Mouse (Mus musculus) inflammation-experienced regulatory T-cells (primary cell): ENCODE measurements around the gene Ece2. TPM values are rescaled to one million over a fixed set of nuclear protein-coding genes. Genes with fewer than 3 reads are reported as not detected.

Experiments
- polyA plus RNA-seq, 2 experiments: library from polyadenylated mRNA; unstranded; fragments of 100-300 nt; shearing (Covaris generic); gene quantifications; one replicate each; pipeline ENCODE4 v1.2.1; 2017

Gene Ece2
- not detected for polyA plus RNA-seq

DNA sequence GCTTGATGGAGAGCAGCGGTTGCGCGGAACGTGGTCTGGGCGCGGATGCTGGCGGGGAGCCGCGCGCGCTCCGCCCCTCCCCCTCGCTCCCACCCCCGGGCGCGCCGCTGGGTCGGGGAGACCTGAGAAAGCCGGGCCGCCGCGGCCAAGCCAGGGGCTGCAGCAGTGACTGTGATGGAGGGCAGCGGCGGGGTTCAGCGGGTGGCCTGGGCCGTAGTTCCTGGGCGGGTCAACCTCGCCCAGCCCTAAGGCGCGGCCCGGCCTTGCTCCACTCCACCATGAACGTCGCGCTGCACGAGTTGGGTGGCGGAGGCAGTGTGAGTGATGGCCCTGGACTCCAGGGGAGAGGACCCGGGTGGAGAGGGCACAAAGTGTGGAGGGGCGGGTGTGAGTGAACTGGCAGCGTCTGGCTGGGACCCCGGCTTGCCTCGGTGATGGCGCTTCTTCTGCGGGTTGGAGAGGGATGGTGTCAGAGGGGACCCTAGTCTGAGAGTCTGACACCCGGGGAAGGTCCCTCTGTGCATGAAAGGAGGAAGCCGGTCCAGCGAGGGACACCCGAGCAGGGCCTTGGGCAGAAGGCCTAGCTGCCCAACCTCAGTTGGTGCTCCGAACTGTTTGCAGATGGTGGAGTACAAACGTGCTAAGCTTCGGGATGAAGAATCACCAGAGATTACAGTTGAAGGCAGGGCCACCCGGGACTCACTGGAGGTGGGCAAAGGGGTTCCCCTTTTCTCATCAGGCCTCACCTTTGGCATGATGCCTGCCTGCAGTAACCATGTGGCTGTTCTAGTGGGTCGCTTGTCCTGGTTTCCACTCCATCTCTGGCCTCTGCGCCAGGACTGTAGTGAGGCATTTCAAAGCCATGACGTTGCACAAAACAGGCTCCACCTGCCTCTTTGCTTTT lies at the start of gene Ece2:
Gene Ece2, plus strand, starts transcription at position 98 of the 904 bp plus-strand sequence.

DNA sequence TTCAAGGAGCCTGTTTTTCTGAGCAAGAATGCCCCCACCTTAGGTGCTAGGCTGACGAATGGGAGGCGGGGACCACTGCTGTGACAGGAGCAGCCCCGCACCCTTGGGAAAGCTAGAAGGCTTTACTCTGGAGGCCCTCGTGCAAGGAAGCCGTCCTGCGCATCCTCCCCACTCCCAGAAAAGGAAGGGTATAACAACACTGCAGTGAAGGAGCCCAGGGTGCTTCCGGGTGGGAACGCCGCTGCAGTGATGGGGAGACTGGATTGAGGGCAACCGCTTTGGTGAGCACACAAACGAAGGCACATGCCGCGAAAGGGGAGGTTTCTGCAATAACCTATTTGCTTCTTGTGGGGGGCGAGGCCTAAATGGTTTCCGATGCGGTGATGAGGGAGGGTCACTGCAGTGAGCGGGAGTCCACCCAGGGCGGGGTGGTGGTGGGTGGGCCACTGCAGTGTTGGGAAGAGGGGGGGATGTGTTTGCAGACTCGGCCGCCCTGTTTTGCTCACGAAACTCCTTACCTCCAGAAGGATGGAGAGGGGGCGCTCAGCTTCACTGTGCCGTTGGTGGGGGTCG lies 40.2 kb upstream of the Ece2 start, which contains the start of gene Vwa5b2:
Gene Vwa5b2, plus strand, starts transcription at position 106 of the 573 bp plus-strand sequence.

DNA sequence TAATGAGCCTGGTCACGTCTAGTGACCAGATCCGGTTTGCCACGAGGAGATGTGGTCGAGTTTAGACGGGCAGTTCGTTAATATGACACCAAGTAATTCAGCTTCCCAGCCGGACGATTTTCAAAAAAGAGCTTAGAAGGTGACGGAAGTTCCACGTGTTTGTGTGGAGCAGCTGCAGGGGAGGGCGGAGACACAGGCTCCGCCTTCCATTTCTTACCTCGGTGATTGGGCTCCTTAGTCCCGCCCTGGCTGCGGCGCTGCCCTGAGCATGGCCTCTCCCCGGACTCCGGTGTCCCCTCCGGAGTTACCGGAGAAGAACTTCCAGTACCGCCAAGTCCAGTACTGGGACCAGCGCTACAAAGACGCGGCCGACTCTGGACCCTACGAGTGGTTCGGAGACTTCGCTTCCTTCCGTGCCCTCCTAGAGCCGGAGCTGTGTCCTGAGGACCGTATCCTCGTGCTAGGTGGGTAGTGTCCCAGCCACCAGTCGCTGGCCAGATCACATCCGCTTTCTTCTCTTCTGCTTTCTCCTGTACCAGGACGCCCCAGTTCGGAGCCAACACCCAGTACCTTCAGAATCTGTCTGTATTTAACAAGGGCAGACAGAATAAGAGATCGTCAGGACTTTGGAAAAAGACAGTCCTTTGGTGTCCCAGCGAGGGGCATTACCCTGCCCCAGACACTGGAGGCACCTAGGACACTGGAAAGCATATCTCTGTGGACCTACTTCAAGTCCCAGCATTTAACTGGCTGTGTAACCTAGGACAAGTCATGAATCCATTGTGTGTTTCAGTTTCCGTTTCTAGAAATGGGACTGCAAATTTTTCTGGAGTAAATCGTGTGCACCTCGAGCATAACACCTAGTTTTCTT lies 18.0 kb upstream of the Ece2 start, which contains the start of the genes Eef1akmt4, Gm49333 and Alg3:
Gene Eef1akmt4, plus strand, starts transcription at position 237 of the 871 bp plus-strand sequence.
Gene Gm49333, plus strand, starts transcription at position 254 of the 871 bp plus-strand sequence.
Gene Alg3, minus strand, starts transcription at position 379 of the 871 bp plus-strand sequence.

DNA sequence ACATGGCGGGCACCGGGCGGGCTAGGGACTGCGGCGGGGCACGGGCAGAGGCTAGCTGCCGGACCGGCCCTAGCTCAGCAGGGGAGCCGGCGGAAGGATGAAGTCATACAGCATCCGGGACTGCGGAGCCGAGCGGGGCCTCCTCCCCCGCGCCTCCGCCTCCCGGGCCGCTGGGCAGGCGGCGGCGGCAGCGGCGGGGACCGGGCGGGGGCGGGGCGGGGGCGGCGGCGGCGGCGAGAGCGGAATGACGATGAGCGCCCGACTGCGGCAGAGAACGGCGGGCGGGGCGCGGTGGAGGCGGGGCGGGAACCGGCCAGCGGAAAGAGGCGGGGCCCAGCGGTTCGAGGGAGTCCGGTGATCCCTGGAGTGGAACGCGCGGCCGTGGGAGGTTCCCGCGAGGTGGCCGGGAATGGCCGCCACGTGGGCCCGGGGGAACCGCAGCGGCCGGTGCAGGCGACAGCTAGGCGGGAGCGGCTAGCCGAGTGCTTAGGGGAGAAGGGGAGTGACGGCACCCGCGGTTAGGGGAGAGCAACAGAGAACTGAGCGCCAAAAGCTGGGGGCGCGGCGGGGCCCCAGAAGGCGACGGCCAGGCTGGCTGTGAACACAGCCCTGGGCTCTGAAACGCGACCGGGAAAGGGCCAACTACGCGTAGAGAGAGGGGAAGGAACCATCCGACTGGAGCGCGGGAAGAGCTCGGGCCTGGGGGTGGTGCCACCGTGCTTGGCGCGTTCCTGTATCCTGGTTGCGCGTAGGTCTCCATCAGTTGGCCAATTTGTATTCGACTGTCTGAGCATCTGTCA lies 8.2 kb upstream of the Ece2 start, which contains the start of gene Camk2n2:
Gene Camk2n2, minus strand, starts transcription at position 97 of the 800 bp plus-strand sequence.

DNA sequence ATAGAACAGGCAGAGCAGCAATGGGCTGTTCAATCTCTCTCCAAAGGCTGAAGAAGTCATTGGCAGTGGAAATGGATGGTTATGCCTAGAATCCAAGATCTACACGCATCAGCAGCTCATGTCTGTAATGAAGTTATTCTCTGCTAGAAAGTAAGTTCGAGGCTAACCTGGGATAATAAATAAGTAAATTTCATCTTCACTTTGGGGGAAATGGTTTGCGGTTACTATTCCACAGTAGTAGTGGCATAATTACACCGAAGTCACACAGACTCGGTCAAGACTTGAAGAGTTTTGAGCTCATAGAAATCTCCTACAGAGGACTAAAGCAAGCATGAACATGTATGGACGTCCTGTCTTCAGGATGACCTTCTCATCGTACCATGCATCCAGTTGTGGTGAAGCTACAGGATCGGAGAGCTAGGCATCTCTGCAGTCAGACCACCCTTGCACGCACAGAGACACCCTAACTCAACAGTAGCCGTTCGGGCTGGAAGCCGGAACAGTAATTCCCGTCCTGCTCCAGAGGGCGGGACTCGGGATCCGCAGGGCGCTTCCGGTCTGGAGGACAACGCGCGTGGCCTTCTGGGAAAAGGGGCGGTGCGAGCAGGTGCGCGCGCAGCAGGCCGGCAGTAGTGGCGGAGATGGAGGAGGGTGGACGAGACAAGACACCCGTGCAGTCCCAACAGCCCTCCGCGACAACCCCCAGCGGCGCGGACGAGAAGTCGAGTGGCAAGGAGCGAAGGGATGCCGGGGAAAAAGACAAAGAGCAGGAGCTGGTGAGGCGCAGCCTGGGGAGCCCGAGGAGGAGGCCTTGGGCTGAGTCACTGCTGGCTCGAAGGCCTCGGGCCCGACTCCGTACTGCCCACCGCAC lies 21.7 kb downstream of the Ece2 start, which contains the start of gene Psmd2:
Gene Psmd2, plus strand, starts transcription at position 577 of the 871 bp plus-strand sequence.

DNA sequence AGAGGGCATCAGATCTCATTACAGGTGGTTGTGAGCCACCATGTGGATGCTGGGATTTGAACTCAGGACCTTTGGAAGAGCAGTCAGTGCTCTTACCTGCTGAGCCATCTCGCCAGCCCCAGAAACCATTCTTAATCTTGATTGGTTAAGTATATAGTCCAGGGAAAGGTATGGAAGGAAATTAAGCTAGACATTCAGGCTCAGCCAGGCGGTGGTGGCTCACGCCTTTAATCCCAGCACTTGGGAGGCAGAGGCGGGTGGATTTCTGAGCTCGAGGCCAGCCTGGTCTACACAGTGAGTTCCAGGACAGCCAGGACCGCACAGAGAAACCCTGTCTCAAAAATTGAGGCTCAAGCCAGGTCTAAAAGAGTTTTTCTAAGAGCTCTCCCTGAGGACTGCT lies 38.4 kb downstream of the Ece2 start, which contains the start of gene Eif4g1:
Gene Eif4g1, plus strand, starts transcription at position 301 of the 400 bp plus-strand sequence.

DNA sequence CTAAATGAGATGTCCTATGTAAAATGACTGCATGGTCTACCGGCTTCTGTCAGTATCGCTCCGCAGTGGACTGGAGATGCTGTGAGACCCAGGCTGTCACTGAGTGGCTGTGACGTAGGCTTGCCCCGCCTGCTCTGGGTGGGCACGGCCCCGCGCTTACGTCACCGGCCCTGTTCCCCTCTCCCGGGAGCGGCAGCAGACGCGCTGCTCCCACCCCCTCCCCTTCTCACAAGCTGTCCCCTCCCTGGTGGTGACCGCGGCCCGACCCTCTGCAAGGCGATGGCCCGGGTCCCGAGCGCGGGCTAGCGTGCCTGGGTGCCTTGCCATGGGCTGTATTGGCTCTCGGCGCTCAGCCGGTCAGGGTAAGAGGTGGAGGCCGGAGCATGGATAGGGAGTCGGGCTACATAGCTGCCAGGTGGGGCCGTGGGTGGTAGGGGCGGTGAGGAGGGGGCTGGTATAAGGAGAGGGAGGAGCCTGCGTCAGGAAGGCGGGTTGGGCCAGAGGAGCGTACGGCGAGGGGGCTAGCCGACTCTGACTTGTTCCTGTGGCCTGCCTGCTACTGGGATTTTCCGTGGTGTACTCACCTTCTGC lies 63.6 kb downstream of the Ece2 start, which contains the start of gene Fam131a:
Gene Fam131a, plus strand, starts transcription at position 131 of the 591 bp plus-strand sequence.

Other genes starting within 250 kb of the Ece2 start
- gene Abcc5, start 203.4 kb upstream of the Ece2 start, polyA plus RNA-seq: 10 to 100 TPM; 27.0 to 32.6 TPM
- 10 to 100 TPM; 70.2 to 83.7 TPM for gene Eif2b5, start 131.0 kb upstream of the Ece2 start, polyA plus RNA-seq
- 10 to 100 TPM; 24.1 to 26.7 TPM for gene Dvl3, start 112.8 kb upstream of the Ece2 start, polyA plus RNA-seq
- 100 to 1,000 TPM; 385 to 421 TPM for gene Ap2m1, start 94.3 kb upstream of the Ece2 start, polyA plus RNA-seq
- 100 to 1,000 TPM in 1 of 2 experiments, 10 to 100 TPM in 1; 65.1 to 102 TPM for gene Abcf3, start 81.3 kb upstream of the Ece2 start, polyA plus RNA-seq
- gene Vwa5b2, start 40.4 kb upstream of the Ece2 start, polyA plus RNA-seq: 1 to 10 TPM in 1 of 2 experiments, under 1 TPM in 1; 0.08 to 2.4 TPM
- 10 to 100 TPM; 16.1 to 20.0 TPM for gene Eef1akmt4, start 18.2 kb upstream of the Ece2 start, polyA plus RNA-seq
- gene Gm49333, start 18.2 kb upstream of the Ece2 start, polyA plus RNA-seq: not detected
- 10 to 100 TPM; 39.7 to 42.7 TPM for gene Alg3, start 18.1 kb upstream of the Ece2 start, polyA plus RNA-seq
- under 1 TPM; 0.29 to 0.84 TPM for gene Camk2n2, start 8.5 kb upstream of the Ece2 start, polyA plus RNA-seq
- gene Psmd2, start 21.8 kb downstream of the Ece2 start, polyA plus RNA-seq: 100 to 1,000 TPM; 221 to 235 TPM
- 100 to 1,000 TPM; 104 to 132 TPM for gene Eif4g1, start 38.5 kb downstream of the Ece2 start, polyA plus RNA-seq
- gene Fam131a, start 63.4 kb downstream of the Ece2 start, polyA plus RNA-seq: 1 to 10 TPM; 1.3 to 3.9 TPM
- 10 to 100 TPM; 50.7 to 72.0 TPM for gene Polr2h, start 87.8 kb downstream of the Ece2 start, polyA plus RNA-seq
- gene Clcn2, start 87.9 kb downstream of the Ece2 start, polyA plus RNA-seq: 1 to 10 TPM; 2.7 to 3.5 TPM
- gene Chrd, start 103.3 kb downstream of the Ece2 start, polyA plus RNA-seq: not detected
- under 1 TPM in 1 of 2 experiments, not detected in 1; 0.11 TPM for gene Thpo, start 104.7 kb downstream of the Ece2 start, polyA plus RNA-seq